Mouse (Mus musculus) ES-Bruce4 (cell line): ENCODE measurements around the gene Miox. TPM values are rescaled to one million over a fixed set of nuclear protein-coding genes. Genes with fewer than 3 reads are reported as not detected.

ENCODE experiments used
- H3K27ac ChIP-seq: 2 replicates; pipeline ENCODE4 v1.5.1; 2012; ENCODE audit warnings: low read length, inconsistent platforms; ENCODE audit not compliant: insufficient read depth
- H3K27me3 ChIP-seq: 2 replicates; pipeline ENCODE4 v1.6.1; 2012; ENCODE audit warnings: mild to moderate bottlenecking, low read length, inconsistent platforms; ENCODE audit not compliant: control insufficient read depth, poor library complexity, insufficient read depth, severe bottlenecking
- H3K36me3 ChIP-seq: 2 replicates; pipeline ENCODE4 v1.6.1; 2012; ENCODE audit warnings: inconsistent platforms, mild to moderate bottlenecking, low read length, moderate library complexity; ENCODE audit not compliant: control insufficient read depth, poor library complexity, insufficient read depth, severe bottlenecking
- H3K4me1 ChIP-seq: one replicate; pipeline ENCODE4 v1.8.1; 2011; ENCODE audit warnings: low read length; ENCODE audit not compliant: control insufficient read depth, insufficient read depth
- H3K4me3 ChIP-seq: 2 replicates; pipeline ENCODE4 v1.5.1; 2011; ENCODE audit warnings: low read depth, mild to moderate bottlenecking, low read length
- H3K9ac ChIP-seq: 2 replicates; pipeline ENCODE4 v1.6.1; 2012; ENCODE audit warnings: low read depth, mild to moderate bottlenecking, inconsistent platforms; ENCODE audit not compliant: poor library complexity, severe bottlenecking
- H3K9me3 ChIP-seq: replicated peaks from 2 replicates; pipeline ENCODE4 v1.6.1; 2012; ENCODE audit warnings: mild to moderate bottlenecking, low read length, inconsistent platforms; ENCODE audit not compliant: control insufficient read depth, poor library complexity, insufficient read depth, severe bottlenecking
- CTCF ChIP-seq: IDR thresholded peaks from one replicate; pipeline ENCODE4 v1.8.1; 2011; ENCODE audit warnings: low read depth, low read length
- EP300 ChIP-seq: IDR thresholded peaks from 2 replicates; pipeline ENCODE4 v1.6.1; 2011; ENCODE audit warnings: low read depth, low read length; ENCODE audit not compliant: insufficient read depth
- POLR2A ChIP-seq: IDR thresholded peaks from one replicate; pipeline ENCODE4 v1.8.1; 2011; ENCODE audit warnings: low read length; ENCODE audit not compliant: insufficient read depth
- polyA plus RNA-seq: library from polyadenylated mRNA; stranded (reverse); fragments of >200 nt; gene quantifications from 2 replicates; pipeline ENCODE4 v1.2.4, GENCODE M21; 2011; ENCODE audit warnings: low read depth; ENCODE audit not compliant: missing spikeins, insufficient read depth, insufficient read length

Miox gene
- polyA plus RNA-seq, 1 experiment = not detected

DNA sequence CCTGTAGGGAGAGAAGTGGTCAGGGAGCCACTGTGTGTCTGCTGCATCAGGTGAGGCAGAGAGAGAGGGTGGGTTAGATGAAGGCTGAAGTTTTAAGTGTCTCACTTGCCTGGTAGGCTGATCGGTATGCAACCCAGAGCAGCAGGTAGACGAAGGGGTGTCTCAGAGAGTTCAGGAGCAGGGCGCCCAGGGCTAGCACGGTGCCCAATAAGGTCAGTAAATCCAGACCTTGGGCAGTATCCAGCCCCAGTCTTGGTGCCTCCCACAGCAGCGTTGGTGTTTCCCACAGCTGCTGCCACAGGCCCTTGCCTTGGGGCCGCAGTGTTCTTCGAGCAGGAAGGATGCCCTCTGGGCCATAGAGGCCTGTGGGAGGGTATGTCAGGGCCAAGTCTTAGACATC is 20.3 kb downstream of the Miox start:
- H3K4me1 ChIP-seq = peaks cover 2% of the 10 kb centered on the region
- H3K27ac ChIP-seq = no peak overlapping the region
- no peak for TF ChIP-seq EP300
- H3K9me3 ChIP-seq = no peaks in the 10 kb centered on the region
- H3K4me3 ChIP-seq = peak overlapping the region; percentile 82
- H3K9ac ChIP-seq = peak overlapping the region; percentile 84
- H3K27me3 ChIP-seq = no peaks in the 10 kb centered on the region
- peaks cover 4% of the 10 kb centered on the region; the same call in 1 of the 2 replicates for H3K36me3 ChIP-seq

- H3K27ac ChIP-seq = peak within 1 kb of the TSS; percentile 67
- peaks cover 13% of the 10 kb centered on the region for H3K36me3 ChIP-seq
- no peak for TF ChIP-seq CTCF
- peak; percentile 13 for TF ChIP-seq POLR2A
- no peak for TF ChIP-seq EP300
- H3K9me3 ChIP-seq = no peaks in the 10 kb centered on the region
- H3K4me3 ChIP-seq = peak within 1 kb of the TSS; percentile 98
- H3K27me3 ChIP-seq = no peaks in the 10 kb centered on the region
- H3K4me1 ChIP-seq = peaks cover 2% of the 10 kb centered on the region
- H3K9ac ChIP-seq = peak within 1 kb of the TSS; percentile 84
These were observed 21.3 kb downstream of the Miox start, which contains the start of the genes Lmf2 and Ncaph2 for GRCm38 (mm10) chr15:89355241-89356187. Lmf2 (minus strand) TSS chr15:89355659. Ncaph2 (plus strand) TSS chr15:89355719.

- Histone ChIP-seq H3K27me3 (no peaks in the 10 kb centered on the region), H3K4me3 (peak overlapping the region; percentile 98), H3K9ac (peak overlapping the region; percentile 84), H3K36me3 (peaks cover 16% of the 10 kb centered on the region), H3K27ac (peak overlapping the region; percentile 67), H3K9me3 (no peaks in the 10 kb centered on the region), H3K4me1 (peaks cover 2% of the 10 kb centered on the region)
- TF ChIP-seq CTCF (no peak), EP300 (peak; percentile 77; the same call in 1 of the 2 replicates), POLR2A (peak; percentile 15)
These were observed 22.2 kb downstream of the Miox start for GRCm38 (mm10) chr15:89356372-89356771.

- no peak overlapping the region for H3K4me3 ChIP-seq
- TF ChIP-seq CTCF = no peak
- no peak for TF ChIP-seq EP300
- TF ChIP-seq POLR2A = no peak
- no peaks in the 10 kb centered on the region for H3K9me3 ChIP-seq
- no peak overlapping the region for H3K27ac ChIP-seq
- H3K4me1 ChIP-seq = peaks cover 2% of the 10 kb centered on the region
- H3K27me3 ChIP-seq = no peaks in the 10 kb centered on the region
- H3K36me3 ChIP-seq = peaks cover 40% of the 10 kb centered on the region
- H3K9ac ChIP-seq = no peak overlapping the region
These were observed 24.6 kb downstream of the Miox start for GRCm38 (mm10) chr15:89358784-89359183.

GRCm38 (mm10) chr15:89363051-89363450 is 28.9 kb downstream of the Miox start:
- no peak for TF ChIP-seq EP300
- no peak for TF ChIP-seq POLR2A
- TF ChIP-seq CTCF = no peak
- Histone ChIP-seq H3K9me3 (no peaks in the 10 kb centered on the region), H3K36me3 (peaks cover 79% of the 10 kb centered on the region), H3K27me3 (no peaks in the 10 kb centered on the region), H3K4me1 (no peaks in the 10 kb centered on the region), H3K27ac (no peak overlapping the region), H3K9ac (no peak overlapping the region), H3K4me3 (no peak overlapping the region)

- TF ChIP-seq POLR2A (no peak), CTCF (no peak), EP300 (no peak)
- H3K9me3 ChIP-seq = no peaks in the 10 kb centered on the region
- no peak overlapping the region for H3K27ac ChIP-seq
- no peaks in the 10 kb centered on the region for H3K4me1 ChIP-seq
- no peak overlapping the region for H3K9ac ChIP-seq
- peaks cover 87% of the 10 kb centered on the region for H3K36me3 ChIP-seq
- H3K4me3 ChIP-seq = no peak overlapping the region
- H3K27me3 ChIP-seq = no peaks in the 10 kb centered on the region
These were observed 30.9 kb downstream of the Miox start for GRCm38 (mm10) chr15:89365141-89365551.
